Mouse (Mus musculus) cerebellum, adult 2 months (tissue): ENCODE measurements around the gene Irf2bp1.

Experiments used
- CTCF ChIP-seq: fragments of 200-500 bp; IDR thresholded peaks from 2 replicates; pipeline ENCODE4 v1.5.1; 2011; ENCODE audit warnings: low read depth, mild to moderate bottlenecking, control low read depth, low read length, moderate library complexity, borderline replicate concordance; ENCODE audit not compliant: insufficient read depth
- POLR2A ChIP-seq: fragments of 200-500 bp; IDR thresholded peaks from 2 replicates; pipeline ENCODE4 v1.6.1; 2011; ENCODE audit warnings: low read length, control low read depth, borderline replicate concordance; ENCODE audit not compliant: insufficient read depth

- peak; percentile 79 for TF ChIP-seq CTCF
- TF ChIP-seq POLR2A = no peak
These were observed 25.3 kb downstream of the Irf2bp1 start for GRCm38 (mm10) chr7:19029084-19029653.
